Mouse (Mus musculus): ENCODE data around the gene Lmntd2. TPM values are rescaled to one million over a fixed set of nuclear protein-coding genes. Genes with fewer than 3 reads are reported as not detected.
A peak's percentile ranks its signal among the peaks of the same experiment; 100 is the strongest.
"Not testable (repeated sequence)": the region's sequence is repeated elsewhere in the genome, so short reads cannot be mapped to it uniquely, and the experiment has no call there.

Lmntd2 gene
- 2.6 and 3.2 TPM in 2 replicates for total RNA-seq (2017)

GRCm38 (mm10) chr7:141213605-141214235 is at the start of gene Lmntd2:
Gene Lmntd2, minus strand, starts transcription at chr7:141214080.
- no peak for ATAC-seq (ENCODE audit: extremely low read depth, insufficient number of reproducible peaks, low FRiP score, poor library complexity, severe bottlenecking)

- ATAC-seq (ENCODE audit: extremely low read depth, insufficient number of reproducible peaks, low FRiP score, poor library complexity, severe bottlenecking) = no peak
Observed at GRCm38 (mm10) chr7:141263640-141264039, 49.8 kb upstream of the Lmntd2 start.

DNA sequence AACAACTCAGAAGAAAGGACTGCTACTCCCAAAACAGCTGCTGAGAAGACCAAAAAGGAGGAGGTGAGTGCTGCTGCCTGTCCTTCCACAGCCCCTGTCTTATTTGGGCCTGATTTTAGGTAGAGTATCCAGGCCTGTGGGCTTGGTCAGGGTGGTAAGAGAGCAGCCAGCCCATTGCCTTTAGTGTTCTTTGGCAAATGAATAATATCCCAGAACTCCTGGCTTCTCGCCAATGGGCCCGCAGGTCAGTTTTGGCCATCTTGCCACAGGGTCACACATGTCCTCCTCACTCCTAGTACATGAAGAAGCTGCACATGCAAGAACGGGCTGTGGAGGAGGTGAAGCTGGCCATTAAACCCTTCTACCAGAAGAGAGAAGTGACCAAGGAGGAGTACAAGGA is 47.6 kb upstream of the Lmntd2 start:
- ATAC-seq (ENCODE audit: extremely low read depth, insufficient number of reproducible peaks, low FRiP score, poor library complexity, severe bottlenecking) = no peak

- no peak for ATAC-seq (ENCODE audit: extremely low read depth, insufficient number of reproducible peaks, low FRiP score, poor library complexity, severe bottlenecking)
Observed at GRCm38 (mm10) chr7:141256159-141256558, 42.3 kb upstream of the Lmntd2 start.

- ATAC-seq (ENCODE audit: extremely low read depth, insufficient number of reproducible peaks, low FRiP score, poor library complexity, severe bottlenecking) = not testable (repeated sequence)
Observed at GRCm38 (mm10) chr7:141250486-141250885, 36.6 kb upstream of the Lmntd2 start.

GRCm38 (mm10) chr7:141231551-141231950 is 17.7 kb upstream of the Lmntd2 start:
- no peak for ATAC-seq (ENCODE audit: extremely low read depth, insufficient number of reproducible peaks, low FRiP score, poor library complexity, severe bottlenecking)

DNA sequence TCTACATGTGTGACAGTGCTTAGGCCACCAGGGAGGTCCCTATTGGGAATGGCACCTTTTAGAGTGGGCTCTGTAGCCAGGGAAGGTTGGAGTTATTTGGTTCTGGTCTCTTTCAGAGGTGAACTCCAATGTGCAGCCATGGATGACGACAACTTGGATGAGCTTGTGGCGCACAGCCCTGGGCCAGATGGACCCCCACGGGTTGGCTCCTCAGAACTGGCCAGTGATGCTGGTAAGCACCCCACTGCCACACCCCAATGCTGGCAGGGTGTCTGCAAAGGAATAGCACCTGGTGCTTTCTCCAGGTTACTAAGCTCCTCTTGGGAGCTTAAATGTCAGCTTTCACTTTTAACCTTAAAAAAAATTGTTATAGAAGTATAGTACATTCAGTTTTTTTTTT is 17.2 kb upstream of the Lmntd2 start:
- no peak for ATAC-seq (ENCODE audit: extremely low read depth, insufficient number of reproducible peaks, low FRiP score, poor library complexity, severe bottlenecking)

GRCm38 (mm10) chr7:141230570-141230969 is 16.7 kb upstream of the Lmntd2 start:
- no peak for ATAC-seq (ENCODE audit: extremely low read depth, insufficient number of reproducible peaks, low FRiP score, poor library complexity, severe bottlenecking)

DNA sequence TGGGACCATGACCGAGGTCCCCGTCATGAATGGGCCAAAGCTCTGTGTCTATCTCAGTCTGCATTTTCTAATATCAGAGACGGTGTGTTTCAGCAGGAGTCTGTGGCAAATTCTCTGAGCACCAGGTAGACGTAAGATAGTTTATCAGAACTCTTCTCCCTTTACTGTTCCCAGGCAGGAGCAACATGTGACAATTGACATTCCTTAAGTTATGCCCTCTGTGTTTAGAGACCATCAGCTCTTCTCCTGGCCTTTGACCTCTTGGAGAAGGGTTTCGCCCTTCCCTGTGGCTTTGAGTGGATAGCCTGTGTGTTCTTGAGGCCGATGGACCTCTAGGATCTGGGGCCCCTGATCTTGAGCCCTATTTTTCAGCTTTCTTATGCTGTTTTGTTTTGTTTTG is 15.8 kb upstream of the Lmntd2 start:
- ATAC-seq (ENCODE audit: extremely low read depth, insufficient number of reproducible peaks, low FRiP score, poor library complexity, severe bottlenecking) = no peak

GRCm38 (mm10) chr7:141228279-141229067 is 14.6 kb upstream of the Lmntd2 start, which contains the start of gene Phrf1:
Gene Phrf1, plus strand, starts transcription at chr7:141228784.
- ATAC-seq (ENCODE audit: extremely low read depth, insufficient number of reproducible peaks, low FRiP score, poor library complexity, severe bottlenecking) = peak; percentile 97

GRCm38 (mm10) chr7:141227796-141228195 is 13.9 kb upstream of the Lmntd2 start:
- ATAC-seq (ENCODE audit: extremely low read depth, insufficient number of reproducible peaks, low FRiP score, poor library complexity, severe bottlenecking) = no peak

DNA sequence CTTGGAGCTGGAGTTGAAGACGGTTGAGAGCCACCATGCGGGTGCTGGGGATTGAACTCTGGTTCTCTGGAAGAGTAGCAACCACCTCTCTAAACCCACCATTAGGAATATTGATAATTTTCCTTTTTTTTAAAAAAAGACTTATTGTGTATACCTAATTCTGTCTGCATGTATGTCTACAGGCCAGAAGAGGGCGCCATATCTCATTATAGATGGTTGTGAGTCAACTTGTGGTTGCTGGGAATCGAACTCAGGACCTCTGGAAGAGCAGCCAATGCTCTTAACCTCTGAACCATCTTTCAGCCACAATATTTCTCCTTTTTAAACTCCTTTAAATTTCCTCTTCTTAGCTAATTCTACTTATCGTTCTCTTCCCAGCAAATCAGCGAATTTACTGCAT is 12.7 kb upstream of the Lmntd2 start:
- no peak for ATAC-seq (ENCODE audit: extremely low read depth, insufficient number of reproducible peaks, low FRiP score, poor library complexity, severe bottlenecking)

DNA sequence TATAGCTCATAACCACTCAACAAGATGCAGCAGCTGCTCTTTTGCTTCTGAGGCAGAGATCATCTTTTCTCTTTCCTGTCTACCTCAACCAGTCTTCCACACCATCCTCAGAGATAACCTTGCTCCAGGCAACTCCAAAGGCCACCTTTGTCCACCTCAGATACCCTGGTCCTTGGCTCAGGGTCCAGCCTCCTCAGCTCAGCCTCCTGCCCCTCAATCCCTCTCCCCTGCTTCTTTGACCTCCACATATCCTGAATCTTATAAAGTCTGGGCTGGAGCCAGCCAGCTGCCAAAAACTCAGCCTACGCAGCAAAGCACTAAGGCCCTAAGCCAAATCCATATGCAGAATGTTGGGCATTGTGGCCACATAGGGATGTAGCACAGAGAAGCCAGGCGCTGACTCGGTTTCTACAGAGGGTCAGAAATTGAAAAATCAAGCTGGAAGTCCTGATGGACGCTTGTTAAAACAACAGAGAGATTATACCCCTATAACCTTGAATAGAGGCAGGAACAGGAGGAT is 8.9 kb upstream of the Lmntd2 start:
- ATAC-seq (ENCODE audit: extremely low read depth, insufficient number of reproducible peaks, low FRiP score, poor library complexity, severe bottlenecking) = no peak

- ATAC-seq (ENCODE audit: extremely low read depth, insufficient number of reproducible peaks, low FRiP score, poor library complexity, severe bottlenecking) = no peak
Observed at GRCm38 (mm10) chr7:141222126-141222467, 8.2 kb upstream of the Lmntd2 start.

- ATAC-seq (ENCODE audit: extremely low read depth, insufficient number of reproducible peaks, low FRiP score, poor library complexity, severe bottlenecking) = peak; percentile 83
Observed at GRCm38 (mm10) chr7:141221249-141222125, 7.6 kb upstream of the Lmntd2 start.

GRCm38 (mm10) chr7:141220377-141220776 is 6.5 kb upstream of the Lmntd2 start:
- no peak for ATAC-seq (ENCODE audit: extremely low read depth, insufficient number of reproducible peaks, low FRiP score, poor library complexity, severe bottlenecking)

DNA sequence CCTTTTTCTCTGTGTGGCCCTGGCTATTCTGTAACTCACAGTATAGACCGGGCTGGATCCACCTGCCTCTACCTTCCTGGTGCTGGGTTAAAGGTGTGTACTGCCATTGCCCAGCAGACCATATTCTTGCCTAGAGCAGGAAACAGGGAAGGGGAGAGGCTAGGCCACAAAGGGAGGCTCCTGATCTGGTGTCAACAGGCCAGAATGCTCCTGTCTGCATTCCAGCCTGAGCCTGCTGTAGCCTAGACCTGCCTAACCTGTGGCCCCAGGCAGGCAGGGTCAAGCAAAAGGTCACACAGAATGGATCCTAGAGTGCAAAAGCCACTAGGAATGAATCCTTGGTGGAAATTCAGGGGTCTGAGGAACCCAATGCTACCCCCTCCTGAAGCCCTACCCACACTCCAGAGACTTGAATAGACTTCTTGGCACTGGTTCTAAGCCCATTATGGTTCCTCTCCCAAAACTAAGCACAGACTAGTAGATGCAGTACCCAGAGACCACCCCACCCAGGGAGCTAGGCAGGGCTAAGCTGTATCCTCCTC is 5.7 kb upstream of the Lmntd2 start:
- ATAC-seq (ENCODE audit: extremely low read depth, insufficient number of reproducible peaks, low FRiP score, poor library complexity, severe bottlenecking) = no peak

- ATAC-seq (ENCODE audit: extremely low read depth, insufficient number of reproducible peaks, low FRiP score, poor library complexity, severe bottlenecking) = no peak
Observed at GRCm38 (mm10) chr7:141218557-141219133, 4.8 kb upstream of the Lmntd2 start.

- ATAC-seq (ENCODE audit: extremely low read depth, insufficient number of reproducible peaks, low FRiP score, poor library complexity, severe bottlenecking) = no peak
Observed at GRCm38 (mm10) chr7:141218141-141218540, 4.3 kb upstream of the Lmntd2 start.

Measured in neutrophil, adult 5-6 weeks (primary cell).